Mouse (Mus musculus): Measurements from ENCODE around the gene Actb. TPM values are rescaled to one million over a fixed set of nuclear protein-coding genes. Genes with fewer than 3 reads are reported as not detected.
"Not testable (repeated sequence)": the region's sequence is repeated elsewhere in the genome, so short reads cannot be mapped to it uniquely, and the experiment has no call there.

Gene Actb
- polyA plus RNA-seq, 1 experiment from 2014 or later = 5,943 TPM

GRCm38 (mm10) chr5:142899932-142900533 is 6.5 kb downstream of the Actb start:
- no peaks in the 10 kb centered on the region for H3K9me3 ChIP-seq (replicated peaks)
- ATAC-seq (replicated peaks; ENCODE audit: insufficient number of reproducible peaks, insufficient read depth, low FRiP score, low read depth) = no peak
- WGBS = 75% methylated on average over 5 of the region's 5 CpGs

GRCm38 (mm10) chr5:142899057-142899601 is 7.4 kb downstream of the Actb start:
- Histone ChIP-seq H3K27ac (0 out of 2 replicates have a peak overlapping the region, but pooled peaks have one; percentile 16), H3K4me3 (no peak overlapping the region), H3K9ac (no peak overlapping the region), H3K9me3 (replicated peaks) (no peaks in the 10 kb centered on the region), H3K4me1 (replicated peaks) (peaks cover 31% of the 10 kb centered on the region), H3K4me2 (no peak overlapping the region), H3K27me3 (no peaks in the 10 kb centered on the region), H3K36me3 (peaks cover 41% of the 10 kb centered on the region)
- ATAC-seq (replicated peaks; ENCODE audit: insufficient number of reproducible peaks, insufficient read depth, low FRiP score, low read depth) = no peak
- WGBS = 73% methylated on average over 9 of the region's 9 CpGs

More at GRCm38 (mm10) chr5:142899932-142900533, 6.5 kb downstream of the Actb start:
- Histone ChIP-seq H3K4me3 (no peak overlapping the region), H3K27me3 (no peaks in the 10 kb centered on the region), H3K9ac (no peak overlapping the region), H3K4me2 (no peak overlapping the region), H3K4me1 (replicated peaks) (peaks cover 31% of the 10 kb centered on the region), H3K36me3 (peaks cover 48% of the 10 kb centered on the region), H3K27ac (0 out of 2 replicates have a peak overlapping the region, but pooled peaks have one; percentile 100)

GRCm38 (mm10) chr5:142898316-142898715 is 8.2 kb downstream of the Actb start:
- no peak overlapping the region for H3K9ac ChIP-seq
- peaks cover 35% of the 10 kb centered on the region for H3K36me3 ChIP-seq
- H3K4me2 ChIP-seq = no peak overlapping the region
- H3K9me3 ChIP-seq (replicated peaks) = no peaks in the 10 kb centered on the region
- H3K27me3 ChIP-seq = no peaks in the 10 kb centered on the region
- no peak for ATAC-seq (replicated peaks; ENCODE audit: insufficient number of reproducible peaks, insufficient read depth, low FRiP score, low read depth)
- peaks cover 30% of the 10 kb centered on the region for H3K4me1 ChIP-seq (replicated peaks)
- no peak overlapping the region for H3K27ac ChIP-seq
- whole genome bisulfite sequencing = 84% methylated on average over 4 of the region's 4 CpGs
- H3K4me3 ChIP-seq = no peak overlapping the region

- Histone ChIP-seq H3K4me1 (replicated peaks) (peaks cover 27% of the 10 kb centered on the region), H3K9me3 (replicated peaks) (no peaks in the 10 kb centered on the region), H3K27me3 (no peaks in the 10 kb centered on the region), H3K27ac (no peak overlapping the region), H3K36me3 (peaks cover 29% of the 10 kb centered on the region), H3K9ac (no peak overlapping the region), H3K4me2 (no peak overlapping the region), H3K4me3 (no peak overlapping the region)
- 83% methylated on average over 7 of the region's 7 CpGs for WGBS
- no peak for ATAC-seq (replicated peaks; ENCODE audit: insufficient number of reproducible peaks, insufficient read depth, low FRiP score, low read depth)
These were observed 8.8 kb downstream of the Actb start for GRCm38 (mm10) chr5:142897568-142898248.

- Histone ChIP-seq H3K4me1 (replicated peaks) (peaks cover 24% of the 10 kb centered on the region), H3K27me3 (no peaks in the 10 kb centered on the region), H3K27ac (0 out of 2 replicates have a peak overlapping the region, but pooled peaks have one; percentile 25), H3K36me3 (peaks cover 19% of the 10 kb centered on the region), H3K9me3 (replicated peaks) (no peaks in the 10 kb centered on the region), H3K9ac (no peak overlapping the region), H3K4me3 (no peak overlapping the region), H3K4me2 (no peak overlapping the region)
- ATAC-seq (replicated peaks; ENCODE audit: insufficient number of reproducible peaks, insufficient read depth, low FRiP score, low read depth) = no peak
- WGBS = 63% methylated on average over 5 of the region's 5 CpGs
These were observed 9.8 kb downstream of the Actb start for GRCm38 (mm10) chr5:142896713-142897112.

GRCm38 (mm10) chr5:142896192-142896591 is 10.4 kb downstream of the Actb start:
- ATAC-seq (replicated peaks; ENCODE audit: insufficient number of reproducible peaks, insufficient read depth, low FRiP score, low read depth) = no peak
- Histone ChIP-seq H3K4me2 (peak overlapping the region; percentile 85), H3K36me3 (peaks cover 15% of the 10 kb centered on the region), H3K27me3 (no peaks in the 10 kb centered on the region), H3K9ac (no peak overlapping the region), H3K27ac (0 out of 2 replicates have a peak overlapping the region, but pooled peaks have one; percentile 89), H3K4me1 (replicated peaks) (peaks cover 24% of the 10 kb centered on the region), H3K4me3 (peak overlapping the region; percentile 92; the same call in 1 of the 2 replicates), H3K9me3 (replicated peaks) (no peaks in the 10 kb centered on the region)
- WGBS = 63% methylated on average over 10 of the region's 10 CpGs

- peak; percentile 96 for ATAC-seq (replicated peaks; ENCODE audit: insufficient number of reproducible peaks, insufficient read depth, low FRiP score, low read depth)
- peak within 1 kb of the TSS; percentile 92 for H3K4me3 ChIP-seq
- peak within 1 kb of the TSS; percentile 89 for H3K27ac ChIP-seq
- peak within 1 kb of the TSS; percentile 85 for H3K4me2 ChIP-seq
- peak within 1 kb of the TSS; percentile 87 for H3K9ac ChIP-seq
- WGBS = under 1% methylated on average over 40 of the region's 40 CpGs
- H3K4me1 ChIP-seq (replicated peaks) = peaks cover 24% of the 10 kb centered on the region
- no peaks in the 10 kb centered on the region for H3K9me3 ChIP-seq (replicated peaks)
- peaks cover 6% of the 10 kb centered on the region for H3K36me3 ChIP-seq
- no peaks in the 10 kb centered on the region for H3K27me3 ChIP-seq
These were observed 11.5 kb downstream of the Actb start, which contains the start of gene Fbxl18 for GRCm38 (mm10) chr5:142894918-142895613. Fbxl18 (minus strand) TSS chr5:142895421.

GRCm38 (mm10) chr5:142891396-142891795 is 15.2 kb downstream of the Actb start:
- H3K27me3 ChIP-seq = no peaks in the 10 kb centered on the region
- WGBS = 67% methylated on average over 6 of the region's 6 CpGs
- no peak overlapping the region for H3K4me2 ChIP-seq
- peaks cover 7% of the 10 kb centered on the region for H3K36me3 ChIP-seq
- no peak overlapping the region for H3K9ac ChIP-seq
- H3K4me1 ChIP-seq (replicated peaks) = peaks cover 25% of the 10 kb centered on the region
- H3K4me3 ChIP-seq = no peak overlapping the region
- ATAC-seq (replicated peaks; ENCODE audit: insufficient number of reproducible peaks, insufficient read depth, low FRiP score, low read depth) = no peak
- no peaks in the 10 kb centered on the region for H3K9me3 ChIP-seq (replicated peaks)
- H3K27ac ChIP-seq = no peak overlapping the region

GRCm38 (mm10) chr5:142887533-142887932 is 19.0 kb downstream of the Actb start:
- not testable (repeated sequence) for H3K27ac ChIP-seq; H3K9ac ChIP-seq; H3K4me3 ChIP-seq; H3K4me2 ChIP-seq; H3K27me3 ChIP-seq; ATAC-seq (replicated peaks; ENCODE audit: insufficient number of reproducible peaks, insufficient read depth, low FRiP score, low read depth); H3K4me1 ChIP-seq (replicated peaks); H3K9me3 ChIP-seq (replicated peaks)
- 76% methylated on average over 3 of the region's 3 CpGs for WGBS
- H3K36me3 ChIP-seq = peaks cover 29% of the 10 kb centered on the region

GRCm38 (mm10) chr5:142886761-142887160 is 19.8 kb downstream of the Actb start:
- H3K4me1 ChIP-seq (replicated peaks) = peaks cover 7% of the 10 kb centered on the region
- no peak overlapping the region for H3K4me2 ChIP-seq
- H3K4me3 ChIP-seq = no peak overlapping the region
- H3K36me3 ChIP-seq = peaks cover 29% of the 10 kb centered on the region
- peak overlapping the region; percentile 3; the same call in 1 of the 2 replicates for H3K27ac ChIP-seq
- no peak overlapping the region for H3K9ac ChIP-seq
- no peak for ATAC-seq (replicated peaks; ENCODE audit: insufficient number of reproducible peaks, insufficient read depth, low FRiP score, low read depth)
- H3K9me3 ChIP-seq (replicated peaks) = no peaks in the 10 kb centered on the region
- WGBS = 92% methylated on average over 20 of the region's 20 CpGs
- no peaks in the 10 kb centered on the region for H3K27me3 ChIP-seq

- Histone ChIP-seq H3K27me3 (no peaks in the 10 kb centered on the region), H3K36me3 (peaks cover 29% of the 10 kb centered on the region), H3K27ac (no peak overlapping the region), H3K4me3 (no peak overlapping the region), H3K9ac (no peak overlapping the region), H3K4me2 (no peak overlapping the region), H3K4me1 (replicated peaks) (peaks cover 13% of the 10 kb centered on the region), H3K9me3 (replicated peaks) (no peaks in the 10 kb centered on the region)
- WGBS = 92% methylated on average over 19 of the region's 19 CpGs
- ATAC-seq (replicated peaks; ENCODE audit: insufficient number of reproducible peaks, insufficient read depth, low FRiP score, low read depth) = no peak
These were observed 20.4 kb downstream of the Actb start for GRCm38 (mm10) chr5:142886181-142886580.
